Mouse (Mus musculus): ENCODE measurements at regions not wholly inside any gene's neighbourhood (a gene's known extent, or its start where the extent isn't known, plus 50 kb on each side); places are given as distances from the start of the nearest gene placed in this dataset.
A peak's percentile ranks its signal among the peaks of the same experiment; 100 is the strongest.

GRCm38 (mm10) chr12:14235351-14235750 is 83.5 kb upstream of the Fam84a start:
- Histone ChIP-seq H3K27me3 (replicated peaks) (no peaks in the 10 kb centered on the region), H3K9ac (no peak overlapping the region), H3K4me3 (no peak overlapping the region), H3K27ac (no peak overlapping the region), H3K36me3 (replicated peaks) (no peaks in the 10 kb centered on the region), H3K4me2 (no peak overlapping the region), H3K9me3 (no peaks in the 10 kb centered on the region), H3K4me1 (no peaks in the 10 kb centered on the region)
- 88% methylated on average over 3 of the region's 3 CpGs for whole genome bisulfite sequencing
- ATAC-seq (replicated peaks) = no peak

- ATAC-seq (replicated peaks) = no peak; the same call in 1 of the 2 replicates
- H3K27me3 ChIP-seq (replicated peaks) = no peaks in the 10 kb centered on the region
- no peak overlapping the region for H3K27ac ChIP-seq
- H3K36me3 ChIP-seq (replicated peaks) = no peaks in the 10 kb centered on the region
- no peak overlapping the region for H3K9ac ChIP-seq
- 66% methylated on average over 3 of the region's 3 CpGs for WGBS
- H3K4me2 ChIP-seq = no peak overlapping the region
- no peak overlapping the region for H3K4me3 ChIP-seq
- H3K4me1 ChIP-seq = no peaks in the 10 kb centered on the region
- no peaks in the 10 kb centered on the region for H3K9me3 ChIP-seq
These were observed 60.8 kb upstream of the Fam84a start for GRCm38 (mm10) chr12:14212618-14213017.

- no peak overlapping the region for H3K27ac ChIP-seq
- H3K4me1 ChIP-seq = no peaks in the 10 kb centered on the region
- no peak overlapping the region for H3K4me3 ChIP-seq
- no peak for ATAC-seq (replicated peaks)
- H3K9me3 ChIP-seq = no peaks in the 10 kb centered on the region
- H3K36me3 ChIP-seq (replicated peaks) = no peaks in the 10 kb centered on the region
- no peak overlapping the region for H3K9ac ChIP-seq
- H3K27me3 ChIP-seq (replicated peaks) = no peaks in the 10 kb centered on the region
- no peak overlapping the region for H3K4me2 ChIP-seq
These were observed 58.0 kb upstream of the Fam84a start for GRCm38 (mm10) chr12:14209881-14210280.

- no peaks in the 10 kb centered on the region for H3K9me3 ChIP-seq
- ATAC-seq (replicated peaks) = no peak
- no peak overlapping the region for H3K9ac ChIP-seq
- H3K4me2 ChIP-seq = no peak overlapping the region
- H3K4me3 ChIP-seq = no peak overlapping the region
- H3K36me3 ChIP-seq (replicated peaks) = no peaks in the 10 kb centered on the region
- no peaks in the 10 kb centered on the region for H3K4me1 ChIP-seq
- no peaks in the 10 kb centered on the region for H3K27me3 ChIP-seq (replicated peaks)
- H3K27ac ChIP-seq = no peak overlapping the region
- 73% methylated on average over 1 of the region's 1 CpGs for WGBS
These were observed 55.4 kb upstream of the Fam84a start for GRCm38 (mm10) chr12:14207288-14207687.

- peak; percentile 37; the same call in 1 of the 2 replicates for ATAC-seq (replicated peaks)
- Histone ChIP-seq H3K27ac (no peak overlapping the region), H3K4me2 (no peak overlapping the region), H3K4me3 (no peak overlapping the region), H3K27me3 (replicated peaks) (no peaks in the 10 kb centered on the region), H3K36me3 (replicated peaks) (no peaks in the 10 kb centered on the region), H3K9ac (no peak overlapping the region), H3K9me3 (no peaks in the 10 kb centered on the region), H3K4me1 (no peaks in the 10 kb centered on the region)
- WGBS = 83% methylated on average over 1 of the region's 1 CpGs
These were observed 52.6 kb upstream of the Fam84a start for GRCm38 (mm10) chr12:14204491-14204890.

Data from midbrain, embryonic 15.5 days (tissue).